Mouse (Mus musculus): Measurements from ENCODE around the gene Kyat1.
"Not testable (repeated sequence)": the region's sequence is repeated elsewhere in the genome, so short reads cannot be mapped to it uniquely, and the experiment has no call there.

Gene Kyat1

GRCm38 (mm10) chr2:30214745-30215144 lies 9.1 kb upstream of the Kyat1 start:
- no peak for DNase-seq (ENCODE audit: low spot score)

DNA sequence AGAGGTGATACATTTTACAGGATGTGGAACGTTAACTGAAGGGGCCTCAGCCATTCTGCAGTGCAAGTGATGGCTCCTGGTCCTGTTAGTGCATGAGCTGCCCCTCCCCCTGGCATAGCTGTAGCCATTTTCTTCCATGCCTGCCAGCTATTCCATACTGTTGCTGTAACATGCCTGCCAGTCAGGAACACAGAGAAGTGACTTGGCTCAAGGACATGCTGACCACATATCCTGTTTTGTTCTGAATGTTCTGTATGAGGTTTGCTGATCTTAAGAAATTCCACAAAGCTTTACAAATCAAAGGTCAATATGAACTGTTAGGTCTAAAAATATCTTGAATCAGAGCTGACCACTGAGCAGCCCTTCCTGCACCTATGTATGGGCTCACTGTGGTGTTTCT lies 7.3 kb upstream of the Kyat1 start:
- DNase-seq (ENCODE audit: low spot score), result no peak

DNA sequence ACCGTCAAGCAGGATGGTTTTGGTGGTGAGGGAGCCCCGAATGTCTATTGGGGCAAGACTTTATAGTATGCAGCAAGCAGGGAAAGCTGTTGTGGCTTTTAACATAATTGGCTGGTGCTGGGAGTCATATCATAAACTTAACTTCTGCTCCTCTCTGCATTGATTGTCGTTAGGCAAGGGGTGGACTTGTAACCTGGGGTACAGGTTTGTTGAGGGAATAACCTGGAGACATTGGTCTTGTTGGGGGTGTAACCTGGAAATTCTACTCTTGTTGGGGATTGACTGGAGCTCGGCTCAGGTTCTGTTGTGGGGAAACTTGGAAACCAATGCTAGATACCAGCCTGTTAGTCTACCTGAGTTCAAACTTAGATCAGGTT lies 6.5 kb upstream of the Kyat1 start:
- DNase-seq (ENCODE audit: low spot score), result no peak

GRCm38 (mm10) chr2:30211408-30212168 lies 5.9 kb upstream of the Kyat1 start:
- no peak for DNase-seq (ENCODE audit: low spot score)

DNA sequence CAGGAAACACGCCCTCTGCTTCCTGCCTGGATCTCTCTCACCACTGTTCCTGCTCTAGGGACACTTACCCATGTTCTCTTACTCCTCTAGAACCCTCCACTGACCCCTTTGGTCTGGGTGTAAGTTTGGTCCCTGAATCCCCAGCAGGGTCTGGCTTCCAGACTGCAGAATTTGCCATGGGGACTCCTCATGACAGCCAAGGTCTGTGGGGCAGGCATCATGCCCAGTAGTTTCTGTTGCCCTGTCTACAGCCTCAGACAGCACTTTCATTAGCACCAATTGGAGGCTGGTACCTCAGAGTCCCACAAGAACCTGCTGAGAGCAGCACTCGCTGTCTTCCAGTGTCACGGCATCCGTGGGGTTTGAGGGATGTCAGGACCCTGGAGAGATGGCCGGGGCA lies 2.2 kb upstream of the Kyat1 start:
- no peak for DNase-seq (ENCODE audit: low spot score)

GRCm38 (mm10) chr2:30207401-30207800 lies 1.8 kb upstream of the Kyat1 start:
- DNase-seq (ENCODE audit: low spot score), result no peak

GRCm38 (mm10) chr2:30205255-30205628 lies 405 bp downstream of the Kyat1 start:
- peak; percentile 24 for DNase-seq (ENCODE audit: low spot score)

- peak; percentile 39 for DNase-seq (ENCODE audit: low spot score)
These were observed 2.2 kb downstream of the Kyat1 start for GRCm38 (mm10) chr2:30203439-30203838.

DNA sequence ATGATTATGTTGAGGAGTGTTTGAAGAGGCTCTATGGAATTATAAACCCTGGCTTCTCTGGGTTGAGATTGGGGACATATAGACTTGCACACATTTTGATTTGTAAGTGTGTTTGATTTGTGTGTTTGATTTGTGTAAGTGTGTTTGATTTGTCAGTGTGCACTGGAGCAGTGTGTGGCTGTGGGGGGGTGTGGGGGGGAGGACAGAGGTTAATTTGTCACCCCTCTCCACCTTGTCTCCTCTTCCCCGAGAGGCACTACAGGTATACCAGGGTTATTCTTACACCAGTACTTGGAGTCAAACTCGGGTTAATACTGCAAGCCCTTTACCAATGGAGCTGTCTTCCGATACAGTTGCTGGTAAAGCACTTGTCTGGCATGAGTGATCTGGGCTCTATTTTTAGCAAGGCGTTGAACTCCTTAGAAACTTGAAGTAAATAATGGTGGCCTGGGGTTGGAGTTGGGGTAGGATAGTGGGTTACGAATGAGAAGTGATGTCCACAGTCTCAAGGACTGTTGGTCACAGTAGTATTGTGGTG lies 5.2 kb downstream of the Kyat1 start:
- no peak for DNase-seq (ENCODE audit: low spot score)

DNA sequence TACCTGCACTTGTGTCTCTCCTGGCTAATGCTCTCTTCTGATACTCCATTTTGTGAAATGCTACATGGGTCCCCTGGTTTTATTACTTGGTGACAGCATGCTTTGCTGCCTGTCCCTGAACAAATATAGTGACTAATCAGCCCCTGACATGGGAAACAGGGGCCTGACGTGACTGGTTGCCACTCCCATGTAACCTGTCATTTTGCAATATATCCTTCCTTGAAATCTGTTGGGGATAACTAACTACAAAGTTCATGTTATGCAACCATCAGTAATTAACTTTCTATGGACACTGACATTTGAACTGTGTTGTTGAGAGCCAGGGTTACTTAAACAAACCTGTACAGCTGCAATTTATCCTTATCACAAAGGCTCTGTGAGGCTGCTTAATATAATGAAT lies 5.7 kb downstream of the Kyat1 start:
- DNase-seq (ENCODE audit: low spot score), result no peak

DNA sequence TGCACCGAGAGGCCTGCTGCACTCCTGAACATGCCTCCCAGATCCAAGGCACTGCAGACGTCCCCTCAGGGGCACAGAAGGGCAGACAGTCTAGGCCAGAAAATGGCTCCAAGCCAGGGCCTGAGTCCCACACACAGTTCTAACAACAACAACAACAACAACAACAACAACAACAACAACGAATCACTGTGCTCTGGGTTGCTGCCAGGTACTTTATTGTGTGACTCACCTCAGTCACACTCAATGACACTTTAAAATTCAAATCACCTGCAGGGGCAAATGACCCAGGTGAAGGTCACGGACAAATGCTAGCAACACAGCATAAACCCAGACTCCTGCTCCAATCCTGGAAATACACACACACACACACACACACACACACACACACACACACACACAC lies 7.6 kb downstream of the Kyat1 start:
- no peak for DNase-seq (ENCODE audit: low spot score)

DNA sequence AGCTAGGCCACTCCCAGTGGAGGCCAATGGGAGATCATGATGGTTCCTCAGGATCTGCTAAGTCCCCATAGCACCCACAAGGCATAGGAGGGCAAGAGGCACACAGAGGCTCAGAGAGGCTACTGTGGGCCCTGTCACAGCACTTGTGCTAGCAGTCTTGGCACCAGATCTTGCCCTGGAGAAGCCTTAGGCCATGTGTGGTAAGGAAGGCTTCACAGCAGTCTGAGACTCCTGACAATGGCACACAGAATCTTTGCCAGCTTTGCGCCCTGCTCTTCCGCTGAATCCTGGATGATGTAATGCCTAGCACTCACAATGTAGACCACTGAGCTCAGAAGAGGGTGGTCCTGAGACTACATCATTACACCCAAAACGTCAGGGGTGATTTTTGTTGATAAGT lies 11.0 kb downstream of the Kyat1 start:
- DNase-seq (ENCODE audit: low spot score), result no peak

GRCm38 (mm10) chr2:30191790-30192580 lies 13.7 kb downstream of the Kyat1 start:
- DNase-seq (ENCODE audit: low spot score), result no peak

DNA sequence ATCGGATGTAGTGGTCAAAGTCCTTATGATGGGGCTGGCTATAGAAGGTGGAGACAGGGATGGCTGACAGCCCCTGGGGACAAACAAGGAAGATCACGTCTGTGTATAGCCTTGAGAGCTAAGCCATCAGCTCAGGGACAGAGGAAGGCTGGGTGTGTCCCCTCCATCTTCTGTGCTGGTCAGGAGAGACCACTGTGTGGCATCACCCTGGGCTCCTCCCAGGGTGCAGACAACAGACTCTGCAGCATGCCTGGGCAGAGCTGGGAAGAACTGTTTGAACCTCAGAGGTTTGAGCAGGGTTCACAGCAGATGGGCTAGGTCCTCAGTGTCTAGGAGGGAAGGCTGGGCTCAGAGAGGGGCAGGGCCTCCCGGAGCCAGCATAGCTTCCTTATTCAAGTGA lies 20.0 kb downstream of the Kyat1 start:
- DNase-seq (ENCODE audit: low spot score), result no peak

- DNase-seq (ENCODE audit: low spot score), result no peak
These were observed 20.4 kb downstream of the Kyat1 start for GRCm38 (mm10) chr2:30185276-30185675.

DNA sequence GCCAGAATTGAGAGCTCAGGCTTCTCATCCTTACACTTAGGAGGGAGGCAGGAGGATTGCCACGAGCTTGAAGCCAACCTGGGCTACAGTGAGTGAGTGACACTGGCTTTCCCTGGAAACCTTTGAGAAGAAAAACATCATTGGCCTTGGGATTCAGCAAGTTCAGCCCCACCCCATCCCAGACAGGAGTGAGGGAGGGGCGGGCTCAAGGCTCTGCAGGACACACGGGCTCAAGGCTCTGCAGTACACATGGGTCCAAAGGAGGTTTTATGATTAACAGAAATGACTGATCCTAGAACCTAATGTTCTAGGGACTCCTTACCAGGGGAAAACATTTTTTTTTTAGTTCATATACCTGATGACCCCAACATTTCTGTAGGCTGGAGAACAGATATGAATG lies 21.9 kb downstream of the Kyat1 start:
- no peak for DNase-seq (ENCODE audit: low spot score)

DNA sequence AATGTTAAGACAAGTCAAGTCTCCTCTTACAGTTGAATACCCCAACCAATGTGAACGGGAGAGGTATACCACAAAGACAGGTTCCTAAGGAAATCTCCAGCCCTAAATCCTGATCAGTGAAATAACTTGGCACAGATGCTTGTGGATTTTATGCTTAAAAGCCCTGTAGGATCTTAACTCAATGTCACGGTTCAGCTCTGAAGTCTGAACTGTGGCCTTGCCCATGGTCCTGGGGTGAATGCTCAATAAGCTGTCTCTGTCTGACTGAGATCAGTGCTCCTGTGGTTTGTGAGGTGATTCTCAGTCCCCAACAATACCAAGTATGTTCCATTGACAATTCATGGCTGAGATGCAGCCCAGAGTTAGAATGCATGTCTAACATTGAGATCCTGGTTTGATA lies 23.2 kb downstream of the Kyat1 start:
- no peak for DNase-seq (ENCODE audit: low spot score)

DNA sequence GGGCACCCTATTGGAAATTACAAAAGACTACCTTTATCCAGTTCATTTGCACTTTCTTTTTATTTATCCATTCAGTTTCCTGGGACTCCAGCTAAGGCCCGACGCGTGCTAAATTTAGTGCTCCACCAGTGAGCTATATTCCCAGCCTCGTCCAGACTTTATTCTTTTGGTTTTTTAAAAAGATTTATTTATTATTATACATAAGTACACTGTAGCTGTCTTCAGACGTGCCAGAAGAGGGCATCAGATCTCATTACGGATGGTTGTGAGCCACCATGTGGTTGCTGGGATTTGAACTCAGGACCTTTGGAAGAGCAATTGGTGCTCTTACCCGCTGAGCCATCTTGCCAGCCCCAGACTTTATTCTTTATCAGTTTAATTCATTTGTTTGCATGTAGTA lies 26.9 kb downstream of the Kyat1 start:
- DNase-seq (ENCODE audit: low spot score), result not testable (repeated sequence)

GRCm38 (mm10) chr2:30177700-30178675 lies 27.7 kb downstream of the Kyat1 start, which contains the start of gene Spout1:
Spout1 (minus strand) TSS chr2:30178459.
- DNase-seq (ENCODE audit: low spot score), result peak; percentile 98

DNA sequence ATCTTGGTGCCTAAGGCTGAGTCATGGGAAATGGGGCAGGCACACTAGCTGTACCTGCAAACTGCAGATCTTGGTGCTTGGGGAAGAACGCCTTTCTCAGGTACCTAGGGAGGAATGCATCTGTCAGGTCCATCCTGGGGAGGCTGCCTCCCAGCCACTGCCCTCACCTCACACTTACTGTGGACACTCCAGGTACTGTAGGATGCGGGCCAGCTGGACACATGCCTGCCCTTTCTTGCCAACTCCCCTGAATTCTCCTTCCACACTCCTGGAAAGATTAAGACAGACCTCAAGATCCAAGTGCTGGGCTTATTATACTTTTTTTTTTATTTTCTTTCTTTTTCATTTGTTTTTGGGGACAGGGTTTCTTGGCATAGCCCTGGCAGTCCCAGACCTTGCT lies 29.1 kb downstream of the Kyat1 start:
- no peak for DNase-seq (ENCODE audit: low spot score)

GRCm38 (mm10) chr2:30175897-30176296 lies 29.8 kb downstream of the Kyat1 start:
- no peak for DNase-seq (ENCODE audit: low spot score)

Measured in testis, postnatal 14 days (tissue).